Mouse (Mus musculus): ENCODE results near the gene Veph1.

The Veph1 gene

DNA sequence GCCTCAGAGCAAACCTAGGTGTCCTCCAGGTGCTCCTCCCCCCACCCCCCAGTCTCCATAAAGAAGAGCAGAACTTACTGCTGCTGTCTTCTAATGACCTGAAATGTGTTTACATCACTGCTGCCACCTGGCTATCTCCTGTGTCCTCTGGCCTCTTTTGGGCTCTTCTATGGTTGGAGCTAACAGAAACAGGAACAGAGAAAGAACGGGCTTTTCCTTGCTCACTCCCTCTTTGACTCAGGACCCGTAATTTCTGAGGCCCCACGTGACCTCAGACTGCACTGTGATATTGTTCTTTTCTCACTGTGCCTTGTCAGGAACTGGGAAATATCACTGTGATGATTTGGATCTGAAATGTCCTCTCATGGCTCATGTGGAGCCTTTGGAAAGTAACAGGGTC lies 271.2 kb downstream of the Veph1 start:
- DNase-seq (ENCODE audit: low read depth, low spot score), result no peak

DNA sequence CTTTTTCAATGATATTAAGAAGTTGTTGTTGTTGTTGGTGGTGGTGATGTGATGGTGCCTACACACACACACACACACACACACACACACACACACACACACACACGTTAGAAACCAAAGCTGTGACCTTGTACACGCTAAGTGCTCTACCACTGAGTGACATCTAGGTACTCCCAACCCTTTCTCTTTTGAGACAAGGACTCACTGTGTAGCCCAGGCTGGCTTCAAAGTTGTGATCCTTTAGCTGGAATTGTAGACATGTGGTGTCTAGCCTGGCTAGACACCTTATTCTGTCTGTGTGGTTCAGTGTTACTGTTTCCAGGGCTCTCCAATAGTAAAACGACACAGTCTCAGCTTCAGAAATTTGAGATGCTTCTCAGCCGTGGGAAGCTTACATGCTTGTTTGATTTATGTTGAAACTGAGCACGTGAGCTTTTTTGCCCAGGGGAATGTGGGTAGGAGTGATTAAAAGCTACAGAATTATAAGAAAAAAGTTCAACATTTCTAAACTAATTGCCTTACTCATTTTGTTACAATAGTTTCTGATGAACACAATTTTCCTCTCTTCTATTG lies 272.3 kb downstream of the Veph1 start:
- peak; percentile 48 for DNase-seq (ENCODE audit: low read depth, low spot score)

DNA sequence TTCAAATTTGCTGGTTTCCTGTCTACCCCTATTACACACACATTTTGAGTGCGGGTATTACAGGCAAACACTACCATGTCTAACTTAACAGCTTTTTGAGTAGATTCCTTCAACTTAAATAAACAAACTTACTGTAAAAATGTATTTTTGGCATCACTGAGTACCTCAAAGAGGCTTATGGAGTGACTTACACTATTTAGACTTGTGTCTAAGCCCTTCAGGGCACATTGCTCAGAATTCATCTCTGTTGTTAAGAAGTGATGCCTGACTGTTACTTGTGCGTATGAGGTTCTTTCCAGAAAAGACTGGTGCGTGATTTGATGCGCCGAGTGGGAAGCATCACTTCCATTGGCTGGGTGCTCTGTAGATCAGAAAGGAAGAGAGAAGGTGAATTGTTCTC lies 277.5 kb downstream of the Veph1 start:
- no peak for DNase-seq (ENCODE audit: low read depth, low spot score)

DNA sequence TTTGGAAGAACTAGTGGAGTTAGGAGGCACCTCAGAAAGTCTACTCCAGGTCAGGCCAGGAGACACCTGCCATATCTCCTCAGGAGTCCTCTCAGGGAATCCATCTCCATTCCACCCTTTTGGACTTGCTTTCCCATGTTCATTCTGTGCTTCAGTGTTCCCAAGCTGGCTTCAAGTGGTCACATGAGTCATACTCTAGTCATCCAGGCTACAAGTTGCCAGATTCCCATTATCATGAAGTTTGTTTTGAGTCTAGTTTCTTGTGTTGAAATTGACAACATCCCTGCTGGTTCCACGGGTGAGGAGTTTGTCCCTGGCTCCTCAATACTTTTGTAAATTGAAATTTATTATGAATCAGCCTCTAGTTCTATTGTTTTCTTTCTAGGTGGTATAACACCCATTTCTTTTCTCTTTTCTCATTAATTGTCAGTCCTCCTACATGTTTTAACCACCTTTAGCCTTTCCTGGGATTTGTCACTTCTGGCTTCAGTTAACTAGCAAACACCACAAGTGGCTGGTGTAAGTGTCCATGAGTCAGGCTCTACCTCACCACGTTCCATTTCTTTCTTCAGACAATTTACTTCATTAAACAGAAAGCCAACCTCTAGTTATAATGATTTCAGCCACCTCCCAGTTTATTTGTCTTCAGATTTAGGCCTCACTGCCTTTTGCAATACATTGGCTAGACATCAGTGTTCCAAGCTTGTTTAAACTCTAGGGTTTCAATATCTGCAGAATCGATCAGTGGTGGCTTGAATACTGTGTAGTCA lies 288.8 kb downstream of the Veph1 start:
- DNase-seq (ENCODE audit: low read depth, low spot score), result no peak

DNA sequence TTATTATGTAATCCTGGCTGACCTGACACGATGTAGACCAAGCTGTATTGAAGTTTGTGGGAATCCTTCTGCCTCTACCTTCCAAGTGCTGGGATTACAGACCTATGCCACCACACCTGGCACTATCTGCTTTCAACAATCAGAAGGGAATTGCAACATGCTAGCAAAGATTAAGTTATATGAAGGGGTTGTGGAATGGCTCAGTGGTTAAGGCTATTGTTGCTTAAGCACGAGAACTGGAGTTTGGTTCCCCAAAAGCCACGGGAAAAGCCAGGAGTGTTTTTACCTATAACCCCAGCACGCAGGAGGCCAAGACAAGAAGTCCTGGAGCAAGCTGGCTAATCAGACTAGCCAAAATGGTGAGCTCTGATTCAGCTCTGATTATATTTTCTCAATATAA lies 291.6 kb downstream of the Veph1 start:
- no peak for DNase-seq (ENCODE audit: low read depth, low spot score)

DNA sequence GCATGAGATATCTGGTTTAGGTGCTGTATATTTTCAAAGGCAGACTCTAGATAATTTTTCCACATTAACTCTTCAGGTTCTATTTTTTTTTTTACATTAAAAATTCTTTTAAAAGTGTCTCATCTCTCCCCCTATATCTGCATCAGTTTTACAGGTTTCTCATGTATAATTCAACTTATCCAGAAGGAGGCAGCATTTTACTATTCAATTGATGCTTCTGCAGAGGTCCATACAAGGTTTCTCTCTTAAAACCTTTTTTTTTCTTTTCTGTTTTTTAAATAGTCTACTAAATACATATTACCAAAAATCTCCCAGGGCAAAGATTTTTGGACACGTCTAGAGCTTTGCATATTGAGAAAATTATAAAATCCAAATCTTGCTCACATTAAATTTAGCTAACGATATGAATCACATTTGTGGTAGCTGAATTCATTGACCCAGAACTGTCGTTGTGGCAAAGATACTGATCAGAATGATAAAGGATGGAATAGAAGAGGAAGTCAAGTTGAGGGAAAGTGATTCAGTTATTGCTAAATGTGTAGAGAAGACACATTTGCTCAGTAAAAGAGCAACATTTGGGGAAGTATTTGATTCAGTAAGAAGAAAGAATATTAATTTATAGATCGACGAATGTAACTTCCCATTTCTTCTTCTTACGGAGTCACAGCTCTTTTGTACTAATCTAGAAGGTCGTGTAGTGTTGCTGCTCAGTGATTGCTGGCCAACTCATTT lies 292.3 kb downstream of the Veph1 start:
- DNase-seq (ENCODE audit: low read depth, low spot score), result no peak

All from mesoderm, embryonic 11.5 days (tissue).